Mouse (Mus musculus): ENCODE results near the gene Sptlc2. TPM values are rescaled to one million over a fixed set of nuclear protein-coding genes. Genes with fewer than 3 reads are reported as not detected.
"Not testable (repeated sequence)": the region's sequence is repeated elsewhere in the genome, so short reads cannot be mapped to it uniquely, and the experiment has no call there.

The Sptlc2 gene
- total RNA-seq, 2 experiments from 2014 or later: 33.7 to 34.1 TPM

DNA sequence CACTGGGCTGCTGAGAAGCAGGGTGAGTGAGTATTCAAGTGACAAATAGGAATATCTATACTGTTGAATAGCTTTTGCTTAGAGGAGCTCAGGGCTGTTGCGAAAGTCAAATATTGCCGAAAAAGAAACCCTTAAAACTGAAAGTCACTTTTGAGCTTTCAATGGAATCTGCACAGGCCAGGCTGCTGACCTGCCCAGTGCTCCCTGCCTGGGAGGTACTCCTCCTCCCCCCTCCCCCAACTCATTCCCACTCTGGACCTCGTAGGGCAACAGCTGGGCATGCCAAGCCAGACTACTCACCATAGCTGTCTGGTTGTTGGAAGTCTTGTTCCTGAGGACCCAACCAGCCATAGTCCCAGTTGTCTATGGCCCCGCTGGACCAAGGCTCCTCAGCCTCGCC is 103.4 kb downstream of the Sptlc2 start:
- intact Hi-C loops (cut with DNase I): no loop called here
- no peak for DNase-seq (ENCODE audit: low spot score in 2 of 2)

DNA sequence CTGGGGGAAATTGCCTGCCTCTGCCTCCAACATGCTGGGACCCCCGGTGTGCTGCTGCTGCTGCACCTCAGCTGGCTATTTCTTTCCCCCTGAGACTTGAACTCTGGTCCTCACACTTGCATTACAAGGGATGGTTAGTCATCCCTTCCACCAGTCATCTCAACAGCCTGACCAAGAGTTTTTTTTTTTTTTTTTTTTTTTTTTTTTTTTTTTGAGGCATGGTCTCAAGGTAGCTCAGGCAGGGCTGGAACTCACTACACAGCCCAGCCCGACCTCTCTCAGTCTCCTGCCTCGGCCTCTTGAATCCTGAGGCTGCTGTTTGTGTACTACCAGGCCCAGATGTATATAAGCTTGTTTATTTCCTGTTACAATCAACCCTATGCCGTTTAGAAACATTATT is 103.9 kb downstream of the Sptlc2 start:
- intact Hi-C loops (cut with DNase I): no loop called here
- no peak for DNase-seq (ENCODE audit: low spot score in 2 of 2)

DNA sequence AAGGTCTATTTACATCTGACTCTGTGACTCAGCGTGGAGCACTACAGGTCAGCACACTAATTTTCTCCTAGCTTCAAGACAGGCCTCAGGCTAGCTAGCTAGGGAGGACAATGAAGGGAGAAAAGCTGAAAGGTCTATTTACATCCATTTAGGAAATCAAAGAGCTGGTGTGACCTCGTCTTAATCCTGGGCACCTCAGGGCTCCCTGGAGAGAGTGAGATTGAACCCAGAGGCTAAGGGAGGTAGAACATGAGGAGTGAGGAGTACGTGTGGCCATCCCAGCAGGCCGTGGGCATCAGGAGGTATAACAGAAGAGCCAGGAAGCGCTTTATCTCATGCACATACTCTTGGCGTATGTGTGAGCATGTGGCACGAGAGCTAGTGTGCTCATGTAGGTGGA is 104.4 kb downstream of the Sptlc2 start:
- DNase-seq (ENCODE audit: low spot score in 2 of 2): no peak
- intact Hi-C loops (cut with DNase I): no loop called here

DNA sequence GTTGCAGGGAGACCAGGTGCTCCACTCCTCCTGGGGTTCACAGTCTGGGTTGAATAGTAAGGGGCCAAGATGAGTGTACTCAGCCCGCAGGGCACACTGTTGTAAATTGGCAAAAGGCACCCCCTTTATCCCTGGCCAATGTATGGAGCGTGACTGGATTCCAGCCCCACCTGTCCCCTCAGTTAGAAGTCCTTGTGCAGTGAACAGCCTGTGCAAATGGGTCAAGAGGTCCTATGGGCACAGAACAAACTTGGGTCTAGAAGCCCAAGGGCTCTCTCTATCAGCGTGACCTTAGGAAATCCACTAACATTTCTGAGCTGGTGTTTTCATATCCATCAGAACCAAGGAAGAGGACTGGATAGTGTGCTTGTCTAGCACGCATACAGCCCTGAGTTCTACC is 105.4 kb downstream of the Sptlc2 start:
- intact Hi-C loops (cut with DNase I): no loop called here

DNA sequence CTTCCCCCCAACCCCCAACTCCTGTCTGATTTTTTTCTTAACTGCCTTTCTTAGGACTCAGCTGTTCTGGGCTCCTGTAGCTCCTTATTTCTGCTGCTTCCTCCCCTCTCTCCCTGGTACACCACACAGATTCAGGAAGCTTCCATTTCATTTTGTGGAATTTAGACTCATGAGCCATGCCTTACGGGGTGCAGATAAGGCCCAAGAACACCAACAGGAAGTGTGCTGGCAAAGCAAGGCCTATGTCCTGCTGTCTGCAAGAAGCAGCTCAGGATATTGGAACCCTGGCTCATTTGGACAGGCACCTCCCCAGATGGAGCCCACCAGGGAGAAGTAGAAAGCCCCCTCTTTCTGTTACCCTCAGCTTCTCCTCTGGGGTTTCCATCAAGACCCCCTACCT is 106.4 kb downstream of the Sptlc2 start:
- no peak for DNase-seq (ENCODE audit: low spot score in 2 of 2)
- intact Hi-C loops (cut with DNase I): no loop called here

More for the DNA sequence above, 105.4 kb downstream of the Sptlc2 start:
- no peak for DNase-seq (ENCODE audit: low spot score in 2 of 2)

DNA sequence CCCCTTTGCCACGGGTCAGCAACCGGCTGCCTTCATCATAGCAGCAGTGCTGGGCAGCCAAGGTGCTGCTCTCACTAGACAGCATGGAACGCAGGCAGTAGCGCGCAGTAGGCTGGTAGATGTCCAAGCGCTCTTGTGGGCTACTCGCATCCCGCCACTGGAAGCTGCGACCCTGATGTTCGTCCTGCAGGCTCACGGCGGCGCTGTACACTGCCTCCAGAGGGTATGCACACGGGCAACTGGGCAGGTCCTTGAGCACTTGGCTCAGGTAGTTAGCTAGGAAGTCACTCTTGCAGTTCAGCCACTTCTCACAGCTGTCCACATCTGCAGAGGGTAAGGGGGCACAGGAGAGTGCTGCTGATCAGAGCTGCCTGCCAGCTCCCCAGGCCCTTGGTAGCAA is 108.3 kb downstream of the Sptlc2 start:
- intact Hi-C loops (cut with DNase I): no loop called here
- DNase-seq (ENCODE audit: low spot score in 2 of 2): no peak

DNA sequence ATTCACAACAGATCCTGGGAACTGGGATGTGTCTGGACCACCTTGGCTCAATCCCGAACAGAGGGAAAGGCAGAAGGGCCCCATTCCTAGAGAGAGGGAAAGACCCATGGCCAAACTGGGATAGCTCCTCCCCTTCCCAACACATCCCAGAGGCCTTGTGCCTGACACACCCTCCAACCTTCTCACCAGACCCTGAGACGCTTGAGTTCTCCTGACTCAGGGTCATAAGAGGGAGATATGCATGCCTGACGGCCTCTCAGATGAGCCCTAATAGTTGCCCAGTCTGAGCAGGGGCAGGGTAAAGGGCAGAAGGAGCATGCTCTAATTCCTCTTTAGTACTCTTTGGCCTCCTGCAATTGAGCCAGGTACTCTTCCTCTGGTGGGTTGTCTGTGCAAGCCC is 108.8 kb downstream of the Sptlc2 start:
- intact Hi-C loops (cut with DNase I): no loop called here
- DNase-seq (ENCODE audit: low spot score in 2 of 2): no peak

DNA sequence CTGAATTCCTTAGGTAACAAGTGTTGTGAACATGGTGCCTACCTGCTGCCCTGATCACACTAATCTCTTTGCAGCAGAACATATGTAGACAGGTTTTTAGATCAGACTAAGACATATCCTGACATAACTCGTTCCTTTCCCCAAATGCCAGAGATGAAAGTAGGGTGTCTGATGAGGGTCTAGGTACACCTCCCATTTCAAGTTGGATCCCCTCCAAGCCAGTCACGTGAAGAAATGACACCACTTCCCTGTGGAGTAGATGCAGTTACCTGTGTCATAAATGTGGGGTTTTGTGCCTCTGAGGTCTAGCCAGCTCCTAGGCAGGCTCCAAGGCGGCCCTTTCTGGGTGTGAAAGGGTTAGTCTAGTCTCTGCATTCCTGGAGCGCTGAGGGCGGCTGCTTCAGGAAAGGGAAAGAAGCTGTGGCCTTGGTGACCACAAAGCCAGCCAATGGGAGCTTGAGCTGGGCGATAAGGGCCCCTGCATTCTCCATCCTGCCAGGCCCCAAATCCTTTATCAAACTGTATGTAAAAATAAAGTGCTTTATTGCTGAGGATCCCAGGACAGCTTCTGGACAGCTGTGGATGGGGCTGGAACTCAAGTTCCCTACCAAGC is 109.9 kb downstream of the Sptlc2 start:
- DNase-seq (ENCODE audit: low spot score in 2 of 2): no peak
- intact Hi-C loops (cut with DNase I): no loop called here

DNA sequence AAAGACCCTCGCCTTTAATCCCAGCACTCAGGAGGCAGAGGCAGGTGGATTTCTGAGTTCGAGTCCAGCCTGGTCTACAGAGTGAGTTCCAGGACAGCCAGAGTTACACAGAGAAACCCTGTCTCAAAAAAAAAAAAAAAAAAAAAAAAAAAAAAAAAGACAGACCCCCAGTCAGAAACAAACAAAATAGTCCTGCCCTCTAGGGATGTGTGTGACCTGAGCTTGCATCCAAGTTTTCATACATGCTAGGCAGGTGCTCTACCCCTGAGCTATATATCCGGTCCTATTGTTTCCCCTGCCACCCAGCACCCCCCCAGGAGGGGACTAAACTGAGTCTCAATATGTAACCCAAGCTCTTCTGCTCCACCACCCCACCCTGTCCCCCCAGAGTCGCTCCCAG is 110.9 kb downstream of the Sptlc2 start:
- DNase-seq (ENCODE audit: low spot score in 2 of 2); intact Hi-C loops (cut with DNase I): not testable (repeated sequence)

DNA sequence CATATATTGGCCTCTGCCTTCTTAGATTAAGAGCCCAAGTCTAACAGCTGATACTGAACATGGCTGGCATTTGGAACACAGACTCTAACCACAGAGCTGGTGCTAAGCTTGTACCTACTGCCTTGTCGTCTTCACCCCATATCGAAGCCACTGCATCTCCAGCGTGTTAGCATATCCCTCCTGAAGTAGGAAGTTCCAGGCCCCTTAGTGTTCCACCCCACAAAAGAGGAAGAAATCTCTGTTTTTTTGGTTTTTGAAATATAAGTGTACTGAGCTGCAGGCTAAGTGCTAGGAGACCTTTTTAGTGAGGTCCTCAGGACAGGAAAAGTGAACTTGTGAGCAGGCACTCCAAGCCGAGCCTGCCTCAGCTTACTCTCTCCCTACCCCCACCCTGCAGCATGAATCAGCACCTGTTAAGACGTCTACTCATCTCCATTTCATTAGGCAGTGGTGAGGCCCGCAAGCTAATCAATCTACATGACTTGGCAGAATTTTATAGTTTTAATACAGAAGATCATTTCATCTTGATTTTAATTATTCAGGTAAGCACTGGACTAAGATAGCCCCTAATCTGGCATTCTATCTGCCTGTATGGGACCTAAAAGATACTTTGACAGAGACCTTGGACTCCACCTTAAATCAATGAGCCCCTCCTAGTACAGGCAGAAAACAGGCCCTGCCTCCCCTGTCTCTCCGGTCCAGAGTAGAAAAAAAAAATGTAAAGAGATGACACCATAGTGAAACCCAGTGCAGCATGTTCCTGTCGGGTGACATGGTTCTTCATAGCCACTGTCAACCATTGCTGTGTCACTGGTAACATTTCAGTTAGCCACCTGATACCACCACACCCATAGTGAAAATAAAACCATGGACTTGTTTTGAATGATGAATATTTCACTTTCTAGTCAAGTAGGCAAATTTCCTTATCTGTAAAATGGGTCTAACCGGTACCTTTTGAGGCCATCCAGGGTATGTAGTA is 113.0 kb downstream of the Sptlc2 start:
- no peak for DNase-seq (ENCODE audit: low spot score in 2 of 2)

DNA sequence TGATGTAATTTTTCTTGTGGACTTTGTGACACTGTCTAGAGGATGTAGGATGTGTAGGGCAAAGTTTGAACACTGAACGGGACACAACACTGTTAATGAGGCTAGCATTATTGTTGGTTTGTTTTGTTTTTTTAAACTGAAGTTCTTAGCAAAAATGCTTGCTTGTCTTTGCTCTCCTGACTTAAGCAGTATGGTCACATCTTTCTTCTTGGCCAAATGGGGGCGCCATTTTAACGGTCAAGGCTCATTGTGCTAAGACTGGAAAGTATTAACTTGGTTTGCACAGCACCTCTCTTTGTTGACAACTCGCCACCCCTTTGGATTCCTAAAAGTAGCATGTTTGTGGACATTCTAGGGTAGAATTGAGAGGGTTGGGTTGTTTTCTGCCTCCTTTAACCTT is 120.5 kb downstream of the Sptlc2 start:
- intact Hi-C loops (cut with DNase I): loop anchor here (10.0 kb wide), 1 partner anchor 67 kb away; no protein-coding TSS in a partner anchor

More for the DNA sequence above, 113.0 kb downstream of the Sptlc2 start:
- intact Hi-C loops (cut with DNase I): no loop called here

DNA sequence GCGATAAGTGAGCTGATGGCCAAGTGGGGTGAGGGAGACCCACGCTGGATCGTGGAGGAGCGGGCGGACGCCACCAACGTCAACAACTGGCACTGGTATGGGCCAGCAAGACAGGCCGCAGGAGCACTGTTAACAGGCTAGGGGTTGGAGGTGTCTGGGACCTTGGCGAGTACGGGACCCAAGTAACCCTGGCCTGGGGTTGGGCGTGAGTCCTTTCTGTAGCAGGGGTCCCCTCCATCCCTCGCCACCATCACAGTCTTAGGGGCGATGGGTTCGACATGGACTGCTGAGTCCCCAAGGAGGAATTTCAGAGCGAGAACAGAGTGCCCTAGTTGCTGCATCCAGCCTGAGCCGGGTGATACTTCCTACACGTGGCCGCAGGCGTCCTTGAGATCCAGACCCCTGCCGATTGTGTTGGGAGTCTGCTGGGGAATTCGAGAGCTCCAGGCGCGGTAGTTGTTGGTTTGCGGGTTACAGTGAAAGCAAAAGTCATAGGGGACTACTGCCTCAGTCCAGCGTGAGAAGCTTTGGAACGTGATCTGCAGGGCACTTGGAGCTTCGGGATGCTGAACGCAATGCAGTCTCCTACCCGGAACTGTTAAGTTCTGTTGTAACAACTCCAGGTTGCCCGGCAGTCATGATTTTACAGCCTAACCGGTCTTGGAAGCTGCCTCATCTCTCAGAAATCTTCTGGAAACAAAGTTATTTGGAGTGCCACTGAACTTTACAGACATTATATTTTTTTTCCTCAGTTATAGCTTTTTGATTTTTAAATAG is 121.1 kb downstream of the Sptlc2 start:
- intact Hi-C loops (cut with DNase I): loop anchor here (10.0 kb wide), 1 partner anchor 68 kb away; no protein-coding TSS in a partner anchor
- no peak for DNase-seq (ENCODE audit: low spot score in 2 of 2)

More for the DNA sequence above, 120.5 kb downstream of the Sptlc2 start:
- no peak for DNase-seq (ENCODE audit: low spot score in 2 of 2)

DNA sequence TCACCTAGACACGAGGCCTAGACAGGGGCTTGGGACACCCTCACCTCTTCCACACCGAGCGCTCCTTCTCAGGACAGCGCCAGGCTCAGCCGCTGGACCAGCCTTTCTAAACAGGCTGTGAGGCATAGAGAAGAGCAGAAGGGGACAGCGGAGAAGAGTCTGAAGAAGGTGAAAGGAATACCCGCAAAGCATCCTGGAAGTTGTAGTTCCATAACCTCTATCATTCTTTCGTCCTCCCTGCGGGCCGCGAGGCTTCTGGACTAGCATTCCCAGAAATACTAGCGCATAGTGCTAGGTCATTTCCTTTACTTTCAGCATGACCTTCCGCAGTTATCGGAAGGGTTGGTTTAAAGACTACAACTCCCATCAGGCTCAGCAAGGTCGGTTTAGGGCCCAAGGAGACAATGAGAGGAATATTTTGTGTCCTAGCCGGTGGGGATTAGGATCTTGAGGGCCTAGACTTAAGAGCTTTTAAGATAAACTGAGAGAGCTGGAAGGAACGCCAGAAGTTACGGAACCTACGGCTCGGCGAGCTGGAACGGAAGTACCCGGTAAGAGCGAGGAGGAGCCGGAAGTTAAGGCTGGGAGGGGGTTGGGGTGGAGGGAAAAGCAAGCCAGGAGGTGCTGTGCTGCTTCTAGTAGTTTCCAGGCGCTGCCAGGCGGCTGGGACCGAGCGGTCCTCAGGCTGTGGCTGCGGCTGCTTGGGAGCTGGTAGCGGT is 121.9 kb downstream of the Sptlc2 start, which contains the start of the genes Vipas39 and Ahsa1:
TSS of gene Vipas39 (minus strand) at position 149 of the 719 bp plus-strand sequence.
TSS of gene Ahsa1 (plus strand) at position 372 of the 719 bp plus-strand sequence.
- intact Hi-C loops (cut with DNase I): loop anchor here (10.0 kb wide), 1 partner anchor 69 kb away; no protein-coding TSS in a partner anchor
- DNase-seq (ENCODE audit: low spot score in 2 of 2): peak; percentile 89 to 91

DNA sequence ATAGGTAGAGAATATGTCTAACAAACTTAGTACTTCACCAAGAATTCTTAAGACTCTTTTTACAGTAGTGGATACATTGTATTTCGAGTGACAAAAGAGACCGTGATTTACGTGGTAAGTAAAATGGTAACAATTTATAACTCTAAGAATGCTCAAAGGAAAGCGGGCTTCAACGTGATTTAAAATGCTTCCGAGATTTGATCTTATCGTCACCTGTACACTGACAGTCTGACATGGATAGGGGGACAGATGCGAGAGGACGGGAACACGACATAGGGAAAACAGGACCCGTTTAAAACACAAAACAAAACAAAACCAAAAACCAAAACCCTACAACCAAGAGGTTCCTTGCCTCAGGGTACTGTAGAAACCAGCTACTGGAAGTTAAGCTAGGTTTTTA is 122.7 kb downstream of the Sptlc2 start:
- no peak for DNase-seq (ENCODE audit: low spot score in 2 of 2)
- intact Hi-C loops (cut with DNase I): loop anchor here (10.0 kb wide), 1 partner anchor 69 kb away; no protein-coding TSS in a partner anchor

DNA sequence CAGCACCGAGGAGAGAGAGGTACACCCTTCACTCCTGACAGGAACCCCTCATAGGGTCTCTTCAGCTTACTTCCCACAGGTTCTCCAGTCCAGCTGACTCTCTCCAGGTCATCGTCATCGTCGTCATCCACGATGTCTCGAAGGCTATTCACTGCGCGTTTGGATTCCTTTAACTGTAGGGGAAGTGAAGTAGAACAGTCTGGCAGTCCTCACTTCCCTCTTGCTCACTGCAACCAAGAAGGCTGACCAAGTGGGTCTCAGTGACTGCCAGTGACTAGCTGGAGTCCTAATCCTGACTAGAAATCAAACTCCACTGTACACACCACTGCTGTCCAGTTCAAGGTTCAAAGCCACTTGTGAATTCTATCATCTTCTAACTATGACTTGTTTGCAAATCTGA is 127.6 kb downstream of the Sptlc2 start:
- intact Hi-C loops (cut with DNase I): loop anchor here (10.0 kb wide), 1 partner anchor 74 kb away; no protein-coding TSS in a partner anchor
- DNase-seq (ENCODE audit: low spot score in 2 of 2): no peak

DNA sequence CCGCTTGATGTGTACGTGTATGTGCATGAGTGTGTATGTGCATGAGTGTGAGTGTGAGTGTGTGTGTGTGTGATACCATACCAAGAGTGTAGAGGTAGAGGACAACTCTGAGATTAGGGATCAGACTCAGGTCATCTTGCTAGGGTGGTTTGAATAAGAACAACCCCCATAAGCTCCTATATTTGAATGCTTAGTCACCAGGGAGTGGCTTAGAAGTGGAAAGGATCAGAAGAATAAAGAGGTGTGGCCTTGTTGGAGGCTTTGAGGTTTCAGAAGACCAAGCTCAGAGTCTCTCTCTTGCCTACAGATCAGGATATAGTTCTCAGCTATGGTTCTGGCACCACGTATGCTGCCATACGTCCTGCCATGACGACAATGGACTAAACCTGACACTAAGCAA is 131.5 kb downstream of the Sptlc2 start:
- intact Hi-C loops (cut with DNase I): no loop called here
- no peak for DNase-seq (ENCODE audit: low spot score in 2 of 2)

All from left cerebral cortex, postnatal 36 days (tissue).